Mouse (Mus musculus): Measurements from ENCODE around the gene Smim6. TPM values are rescaled to one million over a fixed set of nuclear protein-coding genes. Genes with fewer than 3 reads are reported as not detected.

Smim6 gene
- polyA plus RNA-seq, 1 experiment from 2014 or later, result 3.7 TPM

GRCm38 (mm10) chr11:115898446-115898845 is 13.4 kb upstream of the Smim6 start:
- no peak overlapping the region for H3K4me3 ChIP-seq (ENCODE audit: low read length)
- no peaks in the 10 kb centered on the region for H3K27me3 ChIP-seq (ENCODE audit: control insufficient read depth, insufficient read depth, low read length)
- 71% methylated on average over 7 of the region's 7 CpGs for WGBS
- no peaks in the 10 kb centered on the region for H3K9me3 ChIP-seq (replicated peaks; ENCODE audit: control insufficient read depth, low read length)
- peaks cover 9% of the 10 kb centered on the region; the same call in 1 of the 2 replicates for H3K36me3 ChIP-seq (ENCODE audit: control insufficient read depth, insufficient read depth)
- no peak for ATAC-seq (replicated peaks; ENCODE audit: extremely low read depth, insufficient read depth, low FRiP score)
- H3K9ac ChIP-seq (ENCODE audit: low read length), result peak overlapping the region; percentile 21; the same call in 1 of the 2 replicates
- H3K27ac ChIP-seq (ENCODE audit: low read length), result peak overlapping the region; percentile 98
- no peak overlapping the region for H3K4me2 ChIP-seq (ENCODE audit: low read depth, low read length)
- peaks cover 40% of the 10 kb centered on the region for H3K4me1 ChIP-seq (ENCODE audit: control insufficient read depth, insufficient read depth, low read length)

- H3K27ac ChIP-seq (ENCODE audit: low read length), result peak overlapping the region; percentile 98
- H3K27me3 ChIP-seq (ENCODE audit: control insufficient read depth, insufficient read depth, low read length), result no peaks in the 10 kb centered on the region
- H3K36me3 ChIP-seq (ENCODE audit: control insufficient read depth, insufficient read depth), result 0 out of 2 replicates have a peak, but pooled peaks cover 6% of the 10 kb centered on the region
- H3K9me3 ChIP-seq (replicated peaks; ENCODE audit: control insufficient read depth, low read length), result no peaks in the 10 kb centered on the region
- H3K4me2 ChIP-seq (ENCODE audit: low read depth, low read length), result no peak overlapping the region
- H3K4me1 ChIP-seq (ENCODE audit: control insufficient read depth, insufficient read depth, low read length), result peaks cover 44% of the 10 kb centered on the region
- H3K9ac ChIP-seq (ENCODE audit: low read length), result no peak overlapping the region
- no peak for ATAC-seq (replicated peaks; ENCODE audit: extremely low read depth, insufficient read depth, low FRiP score)
- WGBS, result 18% methylated on average over 4 of the region's 4 CpGs
- no peak overlapping the region for H3K4me3 ChIP-seq (ENCODE audit: low read length)
These were observed 12.9 kb upstream of the Smim6 start for GRCm38 (mm10) chr11:115898886-115899285.

GRCm38 (mm10) chr11:115899486-115900266 is 12.1 kb upstream of the Smim6 start, which contains the start of gene Smim5:
Smim5 (plus strand) TSS chr11:115899966.
- Histone ChIP-seq H3K27me3 (ENCODE audit: control insufficient read depth, insufficient read depth, low read length) (no peaks in the 10 kb centered on the region), H3K4me3 (ENCODE audit: low read length) (peak within 1 kb of the TSS; percentile 57), H3K27ac (ENCODE audit: low read length) (peak within 1 kb of the TSS; percentile 98), H3K9me3 (replicated peaks; ENCODE audit: control insufficient read depth, low read length) (no peaks in the 10 kb centered on the region), H3K4me1 (ENCODE audit: control insufficient read depth, insufficient read depth, low read length) (peaks cover 51% of the 10 kb centered on the region), H3K9ac (ENCODE audit: low read length) (peak within 1 kb of the TSS; percentile 75), H3K4me2 (ENCODE audit: low read depth, low read length) (peak within 1 kb of the TSS; percentile 67), H3K36me3 (ENCODE audit: control insufficient read depth, insufficient read depth) (0 out of 2 replicates have a peak, but pooled peaks cover 6% of the 10 kb centered on the region)
- 23% methylated on average over 16 of the region's 16 CpGs for WGBS
- peak; percentile 53 for ATAC-seq (replicated peaks; ENCODE audit: extremely low read depth, insufficient read depth, low FRiP score)

- WGBS, result 53% methylated on average over 8 of the region's 8 CpGs
- Histone ChIP-seq H3K4me1 (ENCODE audit: control insufficient read depth, insufficient read depth, low read length) (peaks cover 59% of the 10 kb centered on the region), H3K9me3 (replicated peaks; ENCODE audit: control insufficient read depth, low read length) (no peaks in the 10 kb centered on the region), H3K27me3 (ENCODE audit: control insufficient read depth, insufficient read depth, low read length) (no peaks in the 10 kb centered on the region), H3K9ac (ENCODE audit: low read length) (peak overlapping the region; percentile 75), H3K27ac (ENCODE audit: low read length) (peak overlapping the region; percentile 98), H3K4me2 (ENCODE audit: low read depth, low read length) (peak overlapping the region; percentile 67), H3K4me3 (ENCODE audit: low read length) (peak overlapping the region; percentile 57), H3K36me3 (ENCODE audit: control insufficient read depth, insufficient read depth) (0 out of 2 replicates have a peak, but pooled peaks cover 4% of the 10 kb centered on the region)
- no peak for ATAC-seq (replicated peaks; ENCODE audit: extremely low read depth, insufficient read depth, low FRiP score)
These were observed 11.1 kb upstream of the Smim6 start for GRCm38 (mm10) chr11:115900561-115901337.

GRCm38 (mm10) chr11:115901338-115902161 is 10.3 kb upstream of the Smim6 start:
- H3K9ac ChIP-seq (ENCODE audit: low read length), result peak overlapping the region; percentile 75

GRCm38 (mm10) chr11:115902177-115902576 is 9.6 kb upstream of the Smim6 start:
- Histone ChIP-seq H3K36me3 (ENCODE audit: control insufficient read depth, insufficient read depth) (peaks cover 7% of the 10 kb centered on the region; the same call in 1 of the 2 replicates), H3K4me3 (ENCODE audit: low read length) (peak overlapping the region; percentile 57), H3K4me1 (ENCODE audit: control insufficient read depth, insufficient read depth, low read length) (peaks cover 59% of the 10 kb centered on the region), H3K9me3 (replicated peaks; ENCODE audit: control insufficient read depth, low read length) (no peaks in the 10 kb centered on the region), H3K27me3 (ENCODE audit: control insufficient read depth, insufficient read depth, low read length) (no peaks in the 10 kb centered on the region), H3K27ac (ENCODE audit: low read length) (peak overlapping the region; percentile 98), H3K4me2 (ENCODE audit: low read depth, low read length) (peak overlapping the region; percentile 67), H3K9ac (ENCODE audit: low read length) (peak overlapping the region; percentile 75)
- ATAC-seq (replicated peaks; ENCODE audit: extremely low read depth, insufficient read depth, low FRiP score), result peak; percentile 46
- WGBS, result 32% methylated on average over 5 of the region's 5 CpGs

More at GRCm38 (mm10) chr11:115901338-115902161, 10.3 kb upstream of the Smim6 start:
- no peaks in the 10 kb centered on the region for H3K27me3 ChIP-seq (ENCODE audit: control insufficient read depth, insufficient read depth, low read length)
- H3K4me2 ChIP-seq (ENCODE audit: low read depth, low read length), result peak overlapping the region; percentile 67
- no peaks in the 10 kb centered on the region for H3K9me3 ChIP-seq (replicated peaks; ENCODE audit: control insufficient read depth, low read length)
- WGBS, result 52% methylated on average over 9 of the region's 9 CpGs
- peaks cover 59% of the 10 kb centered on the region for H3K4me1 ChIP-seq (ENCODE audit: control insufficient read depth, insufficient read depth, low read length)
- peak overlapping the region; percentile 98 for H3K27ac ChIP-seq (ENCODE audit: low read length)
- ATAC-seq (replicated peaks; ENCODE audit: extremely low read depth, insufficient read depth, low FRiP score), result no peak
- peak overlapping the region; percentile 57 for H3K4me3 ChIP-seq (ENCODE audit: low read length)
- H3K36me3 ChIP-seq (ENCODE audit: control insufficient read depth, insufficient read depth), result peaks cover 6% of the 10 kb centered on the region; the same call in 1 of the 2 replicates

- Histone ChIP-seq H3K4me2 (ENCODE audit: low read depth, low read length) (peak overlapping the region; percentile 67), H3K4me1 (ENCODE audit: control insufficient read depth, insufficient read depth, low read length) (peaks cover 59% of the 10 kb centered on the region), H3K4me3 (ENCODE audit: low read length) (peak overlapping the region; percentile 57), H3K36me3 (ENCODE audit: control insufficient read depth, insufficient read depth) (peaks cover 11% of the 10 kb centered on the region; the same call in 1 of the 2 replicates), H3K27me3 (ENCODE audit: control insufficient read depth, insufficient read depth, low read length) (no peaks in the 10 kb centered on the region), H3K9ac (ENCODE audit: low read length) (peak overlapping the region; percentile 75), H3K27ac (ENCODE audit: low read length) (peak overlapping the region; percentile 98), H3K9me3 (replicated peaks; ENCODE audit: control insufficient read depth, low read length) (no peaks in the 10 kb centered on the region)
- 28% methylated on average over 1 of the region's 1 CpGs for WGBS
- no peak for ATAC-seq (replicated peaks; ENCODE audit: extremely low read depth, insufficient read depth, low FRiP score)
These were observed 9.0 kb upstream of the Smim6 start for GRCm38 (mm10) chr11:115902831-115903230.
